Mouse (Mus musculus) thymus, adult 2 months (tissue): Measurements from ENCODE around the gene Zfand2a.

Experiments
- CTCF ChIP-seq: fragments of 200-500 bp; IDR thresholded peaks from 2 replicates; pipeline ENCODE4 v1.5.1; 2012; ENCODE audit warnings: mild to moderate bottlenecking, control low read depth, low read length, moderate library complexity, borderline replicate concordance; ENCODE audit not compliant: control insufficient read depth, poor library complexity, insufficient read depth; ENCODE audit errors: extremely low read depth
- POLR2A ChIP-seq: fragments of 200-500 bp; IDR thresholded peaks from 2 replicates; pipeline ENCODE4 v1.6.1; 2012; ENCODE audit warnings: mild to moderate bottlenecking, low read length, control low read depth, moderate library complexity; ENCODE audit not compliant: control insufficient read depth, poor library complexity, insufficient read depth; ENCODE audit errors: extremely low read depth

DNA sequence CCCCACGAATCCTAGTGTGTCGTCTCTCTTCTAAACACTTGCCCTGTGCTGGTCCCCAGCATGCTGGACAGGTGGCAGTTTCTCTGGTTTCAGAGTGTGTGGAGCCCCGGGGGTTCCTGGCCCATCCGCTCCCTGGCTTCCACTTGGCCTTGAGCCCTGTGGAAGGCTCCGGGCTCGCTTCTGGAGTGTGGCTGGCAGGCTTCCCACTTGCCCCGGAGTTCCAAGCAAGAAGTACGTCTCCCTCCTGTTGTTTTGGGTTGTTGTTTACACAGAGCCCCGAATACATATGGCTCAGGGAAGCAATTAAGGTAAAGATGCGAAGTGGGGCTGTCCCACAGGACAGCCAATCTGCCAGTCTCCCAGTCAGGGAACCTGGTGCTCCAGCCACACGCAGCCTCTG, 31.9 kb upstream of the Zfand2a start:
- TF ChIP-seq POLR2A (no peak), CTCF (no peak)
